Mouse (Mus musculus) gastrocnemius, adult 2 months (tissue): ENCODE data around the gene Esyt2. TPM values are rescaled to one million over a fixed set of nuclear protein-coding genes. Genes with fewer than 3 reads are reported as not detected.
"Not testable (repeated sequence)": the region's sequence is repeated elsewhere in the genome, so short reads cannot be mapped to it uniquely, and the experiment has no call there.

Source experiments
- DNase-seq: peaks from one replicate; pipeline ENCODE4 v3.0.0; 2022
- H3K27ac ChIP-seq: fragments of 200-600 bp; 2 replicates; pipeline ENCODE4 v1.8.1; 2022; ENCODE audit warnings: mild to moderate bottlenecking
- H3K4me3 ChIP-seq: fragments of 200-600 bp; 2 replicates; pipeline ENCODE4 v1.8.1; 2022; ENCODE audit warnings: mild to moderate bottlenecking, moderate library complexity
- CTCF ChIP-seq: fragments of 200-600 bp; IDR thresholded peaks from 2 replicates; pipeline ENCODE4 v1.8.1; 2022; ENCODE audit warnings: antibody characterized with exemption, mild to moderate bottlenecking, moderate library complexity
- intact Hi-C: fragments of 180-260 bp; cut with DNase I; formaldehyde crosslinking; loops from one replicate; pipeline ENCODE4 v1.15.1; 2025
- total RNA-seq, 2 experiments: library from RNA; stranded (reverse); gene quantifications; 2 replicates each; pipeline ENCODE4 v1.2.3; 2021

The Esyt2 gene
- total RNA-seq, 2 experiments from 2014 or later: 28.2 to 28.9 TPM

GRCm38 (mm10) chr12:116265275-116265674, 15.7 kb upstream of the Esyt2 start:
- DNase-seq: no peak
- no peak overlapping the region for H3K27ac ChIP-seq
- no peak for TF ChIP-seq CTCF
- intact Hi-C loops: no loop called here
- H3K4me3 ChIP-seq: no peak overlapping the region

GRCm38 (mm10) chr12:116269450-116269849, 11.5 kb upstream of the Esyt2 start:
- intact Hi-C loops: no loop called here
- no peak for TF ChIP-seq CTCF
- H3K27ac ChIP-seq: no peak overlapping the region
- H3K4me3 ChIP-seq: no peak overlapping the region
- DNase-seq: no peak

GRCm38 (mm10) chr12:116270538-116270937, 10.5 kb upstream of the Esyt2 start:
- H3K4me3 ChIP-seq: no peak overlapping the region
- no peak for DNase-seq
- no peak for TF ChIP-seq CTCF
- peak overlapping the region; percentile 16; the same call in 1 of the 2 replicates for H3K27ac ChIP-seq
- intact Hi-C loops: no loop called here

GRCm38 (mm10) chr12:116271071-116271470, 9.9 kb upstream of the Esyt2 start:
- no peak for TF ChIP-seq CTCF
- Histone ChIP-seq H3K4me3 (no peak overlapping the region), H3K27ac (peak overlapping the region; percentile 12; the same call in 1 of the 2 replicates)
- intact Hi-C loops: no loop called here
- no peak for DNase-seq

GRCm38 (mm10) chr12:116273733-116274132, 7.3 kb upstream of the Esyt2 start:
- DNase-seq: no peak
- Histone ChIP-seq H3K4me3 (no peak overlapping the region), H3K27ac (no peak overlapping the region)
- intact Hi-C loops: no loop called here
- TF ChIP-seq CTCF: no peak

GRCm38 (mm10) chr12:116275086-116275485, 5.9 kb upstream of the Esyt2 start, which contains the start of gene Gm11027:
Gene Gm11027 (plus strand): TSS chr12:116275386.
- H3K4me3 ChIP-seq, H3K27ac ChIP-seq, intact Hi-C loops, DNase-seq: not testable (repeated sequence)

GRCm38 (mm10) chr12:116275631-116276030, 5.4 kb upstream of the Esyt2 start:
- TF ChIP-seq CTCF: no peak
- Histone ChIP-seq H3K27ac (no peak overlapping the region), H3K4me3 (no peak overlapping the region)
- no peak for DNase-seq
- intact Hi-C loops: no loop called here

GRCm38 (mm10) chr12:116276961-116277360, 4.0 kb upstream of the Esyt2 start:
- H3K27ac ChIP-seq: no peak overlapping the region
- H3K4me3 ChIP-seq: no peak overlapping the region
- intact Hi-C loops: no loop called here
- no peak for TF ChIP-seq CTCF
- no peak for DNase-seq

GRCm38 (mm10) chr12:116278541-116278940, 2.5 kb upstream of the Esyt2 start:
- TF ChIP-seq CTCF: no peak
- intact Hi-C loops: no loop called here
- no peak for DNase-seq
- no peak overlapping the region for H3K27ac ChIP-seq
- H3K4me3 ChIP-seq: no peak overlapping the region

- no peak for TF ChIP-seq CTCF
- DNase-seq: no peak
- Histone ChIP-seq H3K27ac (no peak overlapping the region), H3K4me3 (no peak overlapping the region)
- intact Hi-C loops: no loop called here
These were observed 1.8 kb upstream of the Esyt2 start for GRCm38 (mm10) chr12:116279181-116279580.

GRCm38 (mm10) chr12:116280149-116280652, 795 bp upstream of the Esyt2 start:
- H3K27ac ChIP-seq: peak overlapping the region; percentile 99
- intact Hi-C loops: loop anchor here (2.0 to 5.0 kb wide), 3 partner anchors 17 to 127 kb away; partner anchors contain the start of genes Ncapg2 and Wdr60
- no peak for DNase-seq
- H3K4me3 ChIP-seq: peak overlapping the region; percentile 100
- no peak; the same call in 1 of the 2 replicates for TF ChIP-seq CTCF

- peak; percentile 44 for DNase-seq
- no peak for TF ChIP-seq CTCF
- H3K27ac ChIP-seq: peak overlapping the region; percentile 99
- H3K4me3 ChIP-seq: peak overlapping the region; percentile 100
- intact Hi-C loops: loop anchor here (2.0 to 5.0 kb wide), 3 partner anchors 19 to 126 kb away; partner anchors contain the start of genes Ncapg2 and Wdr60
These were observed 658 bp downstream of the Esyt2 start for GRCm38 (mm10) chr12:116281427-116282281.

- DNase-seq: no peak
- Histone ChIP-seq H3K27ac (peak overlapping the region; percentile 2; the same call in 1 of the 2 replicates), H3K4me3 (peak overlapping the region; percentile 100)
- TF ChIP-seq CTCF: no peak
- intact Hi-C loops: loop anchor here (5.0 kb wide), 2 partner anchors 44 to 124 kb away; partner anchors contain the start of gene Ncapg2
These were observed 1.9 kb downstream of the Esyt2 start for GRCm38 (mm10) chr12:116282856-116283255.
